Mouse (Mus musculus) hindbrain, embryonic 16.5 days (tissue): ENCODE data around the gene 1810037I17Rik. TPM values are rescaled to one million over a fixed set of nuclear protein-coding genes. Genes with fewer than 3 reads are reported as not detected.

Experiments
- ATAC-seq: fragments of 200-750 bp; cut with Nextera tagmentation; 2 replicates; pipeline ENCODE4 v1.8.0; 2017; ENCODE audit warnings: moderate TSS enrichment, moderate library complexity
- H3K27ac ChIP-seq: fragments of 300-500 bp; sonication (generic); 2 replicates; pipeline ENCODE4 v1.5.1; 2014; ENCODE audit warnings: low read depth, mild to moderate bottlenecking, control low read depth, low read length, moderate library complexity
- H3K27me3 ChIP-seq: fragments of 300-500 bp; sonication (generic); replicated peaks from 2 replicates; pipeline ENCODE4 v1.6.1; 2014; ENCODE audit warnings: low read length; ENCODE audit not compliant: control insufficient read depth, insufficient read depth
- H3K36me3 ChIP-seq: fragments of 300-500 bp; sonication (generic); 2 replicates; pipeline ENCODE4 v1.6.1; 2014; ENCODE audit warnings: mild to moderate bottlenecking, low read length, moderate library complexity, mixed read lengths; ENCODE audit not compliant: control insufficient read depth, insufficient read depth
- H3K4me1 ChIP-seq: fragments of 300-500 bp; sonication (generic); 2 replicates; pipeline ENCODE4 v1.6.1; 2014; ENCODE audit warnings: low read depth, low read length; ENCODE audit not compliant: control insufficient read depth, insufficient read depth
- H3K4me2 ChIP-seq: fragments of 300-500 bp; sonication (generic); 2 replicates; pipeline ENCODE4 v1.6.1; 2014; ENCODE audit warnings: mild to moderate bottlenecking, low read length, control low read depth, moderate library complexity
- H3K4me3 ChIP-seq: fragments of 300-500 bp; sonication (generic); 2 replicates; pipeline ENCODE4 v1.5.1; 2014; ENCODE audit warnings: mild to moderate bottlenecking, low read length, control low read depth, moderate library complexity
- H3K9ac ChIP-seq: fragments of 300-500 bp; sonication (generic); 2 replicates; pipeline ENCODE4 v1.6.1; 2014; ENCODE audit warnings: low read depth, mild to moderate bottlenecking, control low read depth, low read length, moderate library complexity
- H3K9me3 ChIP-seq: fragments of 300-500 bp; sonication (generic); 2 replicates; pipeline ENCODE4 v1.6.1; 2014; ENCODE audit warnings: mild to moderate bottlenecking, low read length, moderate library complexity; ENCODE audit not compliant: control insufficient read depth
- WGBS: fragments of 180-500 bp; shearing (Covaris S2); extraction: QIAGEN DNeasy Blood & Tissue Kit; methylation state at CpG from one replicate; pipeline ENCODE4 v1.1.7; 2014; 5-methylcytosine and 5-hydroxymethylcytosine counted together
- polyA plus RNA-seq: library from polyadenylated mRNA; unstranded; fragments of >200 nt; fragmentation: Nextera tagmentation; extraction: Ambion mirVana; gene quantifications from 2 replicates; pipeline ENCODE4 v1.2.1, GENCODE M21; 2015

Gene 1810037I17Rik
- polyA plus RNA-seq, 1 experiment from 2014 or later, result 92.9 TPM

DNA sequence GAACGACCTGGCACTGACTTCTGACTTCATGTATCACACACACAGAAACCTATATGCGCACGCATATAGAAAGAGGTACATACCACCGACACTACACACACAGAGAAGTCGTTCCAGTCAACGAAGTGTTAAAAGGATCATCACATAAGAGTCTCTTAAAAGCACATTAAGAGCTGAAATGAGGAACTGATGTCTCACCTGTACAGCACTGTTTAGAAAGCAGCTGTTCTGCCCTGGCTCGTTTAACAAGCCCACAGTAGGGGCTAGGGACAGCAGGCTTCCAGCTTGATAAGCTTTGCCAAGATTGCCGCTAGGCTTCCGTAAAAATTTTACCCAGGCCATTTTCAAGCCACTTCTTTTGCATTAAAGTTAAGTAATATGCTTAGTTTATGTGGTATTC lies 44.4 kb downstream of the 1810037I17Rik start:
- Histone ChIP-seq H3K9me3 (no peaks in the 10 kb centered on the region), H3K36me3 (peaks cover 5% of the 10 kb centered on the region; the same call in 1 of the 2 replicates), H3K9ac (no peak overlapping the region), H3K4me2 (no peak overlapping the region), H3K4me3 (no peak overlapping the region), H3K4me1 (no peaks in the 10 kb centered on the region), H3K27me3 (no peaks in the 10 kb centered on the region), H3K27ac (no peak overlapping the region)
- ATAC-seq, result no peak
- WGBS, result 92% methylated on average over 9 of the region's 9 CpGs

DNA sequence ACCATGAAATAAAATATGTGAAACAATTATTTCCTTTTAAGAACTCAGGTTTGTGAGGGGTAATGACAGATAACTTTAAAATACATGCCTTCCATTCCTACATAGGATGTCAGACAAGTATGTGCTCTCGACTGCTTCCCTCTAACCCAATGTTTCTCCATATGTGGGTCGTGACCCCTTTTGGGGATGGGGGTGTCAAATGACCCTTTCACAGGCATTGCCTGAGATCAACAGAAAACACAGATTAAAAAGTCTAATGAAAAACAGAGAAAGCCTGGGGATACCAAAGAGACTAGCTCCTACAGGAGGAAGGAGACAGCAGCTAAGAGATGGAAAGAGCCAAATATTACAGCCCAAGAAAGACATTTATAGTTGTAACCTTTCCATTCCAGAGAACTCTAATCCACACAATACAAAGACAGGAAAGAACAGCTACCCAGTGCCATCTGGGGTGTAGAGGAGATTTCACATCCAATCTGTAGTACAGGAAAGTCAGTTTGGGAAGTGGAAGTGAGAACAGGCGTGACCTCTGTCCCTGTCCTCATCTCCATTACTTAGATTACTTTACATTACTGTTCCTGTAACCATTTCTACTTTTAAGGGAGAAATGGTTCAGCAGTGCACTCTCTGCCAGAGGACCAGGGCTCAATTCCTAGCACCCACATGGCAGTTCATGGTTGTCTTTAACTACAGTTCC lies 48.3 kb downstream of the 1810037I17Rik start:
- Histone ChIP-seq H3K9ac (no peak overlapping the region), H3K36me3 (peaks cover 5% of the 10 kb centered on the region; the same call in 1 of the 2 replicates), H3K27ac (no peak overlapping the region), H3K4me1 (no peaks in the 10 kb centered on the region), H3K27me3 (no peaks in the 10 kb centered on the region), H3K4me3 (no peak overlapping the region), H3K4me2 (no peak overlapping the region), H3K9me3 (no peaks in the 10 kb centered on the region)
- no peak for ATAC-seq
- WGBS, result 80% methylated on average over 3 of the region's 3 CpGs

DNA sequence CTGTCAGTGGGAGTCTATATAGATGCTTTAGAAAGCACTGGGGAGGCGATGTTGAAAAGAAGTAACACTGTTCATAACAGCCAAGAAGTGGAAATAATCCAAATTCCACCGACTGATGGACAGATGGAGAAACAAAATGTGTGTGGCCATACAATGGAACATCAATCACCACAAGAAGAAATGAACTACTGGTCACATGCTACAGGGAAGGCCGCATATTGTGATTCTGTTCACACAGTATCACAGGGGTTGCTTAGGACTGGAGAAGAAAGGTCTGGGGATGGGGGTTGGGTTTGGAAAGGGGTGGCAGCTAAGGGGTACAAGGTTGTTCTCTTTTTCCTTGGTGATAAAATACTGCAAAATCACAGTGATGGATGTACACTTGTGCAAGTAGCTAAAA lies 50.8 kb downstream of the 1810037I17Rik start:
- no peak overlapping the region for H3K4me3 ChIP-seq
- 36% methylated on average over 3 of the region's 3 CpGs for WGBS
- ATAC-seq, result no peak

DNA sequence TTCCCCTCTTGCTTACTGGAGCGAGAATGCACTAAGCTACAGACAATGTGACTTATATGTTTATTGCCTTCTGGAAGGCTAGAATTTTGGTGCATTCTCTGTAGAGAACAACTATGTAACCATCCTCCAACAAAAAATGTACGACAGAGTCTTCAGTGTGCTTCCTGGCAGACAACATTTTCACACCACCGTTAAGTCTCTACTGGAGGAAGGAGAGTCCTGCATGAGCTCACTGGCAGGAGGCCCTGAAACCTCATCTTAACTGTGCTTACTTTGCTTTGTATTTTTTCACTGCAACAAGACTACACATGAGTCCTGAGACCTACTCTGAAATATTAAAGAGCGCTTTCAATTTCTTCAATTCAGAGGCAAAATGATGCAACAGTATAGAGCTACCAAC lies 51.4 kb downstream of the 1810037I17Rik start:
- ATAC-seq, result no peak
- Histone ChIP-seq H3K9me3 (no peaks in the 10 kb centered on the region), H3K4me3 (no peak overlapping the region), H3K27ac (no peak overlapping the region), H3K4me1 (no peaks in the 10 kb centered on the region), H3K9ac (no peak overlapping the region), H3K27me3 (no peaks in the 10 kb centered on the region), H3K36me3 (no peaks in the 10 kb centered on the region), H3K4me2 (no peak overlapping the region)
- 72% methylated on average over 4 of the region's 4 CpGs for WGBS

More for the DNA sequence above, 50.8 kb downstream of the 1810037I17Rik start:
- no peak overlapping the region for H3K27ac ChIP-seq
- no peak overlapping the region for H3K9ac ChIP-seq
- no peaks in the 10 kb centered on the region for H3K36me3 ChIP-seq
- no peaks in the 10 kb centered on the region for H3K9me3 ChIP-seq
- H3K27me3 ChIP-seq, result no peaks in the 10 kb centered on the region
- H3K4me2 ChIP-seq, result no peak overlapping the region
- H3K4me1 ChIP-seq, result no peaks in the 10 kb centered on the region

Other genes starting within 250 kb of the 1810037I17Rik start
- gene Pde5a, start 195.3 kb upstream of the 1810037I17Rik start, polyA plus RNA-seq, result 1.7 and 2.2 TPM in 2 replicates
- not detected in 2 replicates for gene Fabp2, start 29.1 kb upstream of the 1810037I17Rik start, polyA plus RNA-seq
- not detected in 2 replicates for gene Gm10959, start 4.8 kb upstream of the 1810037I17Rik start, polyA plus RNA-seq
- gene Usp53, start 60.3 kb downstream of the 1810037I17Rik start, polyA plus RNA-seq, result 10.2 and 12.2 TPM in 2 replicates
- 0.13 and 2.4 TPM in 2 replicates for gene Myoz2, start 110.8 kb downstream of the 1810037I17Rik start, polyA plus RNA-seq